Mouse (Mus musculus) limb, embryonic 13.5 days (tissue): Measurements from ENCODE around the gene Pde1a. TPM values are rescaled to one million over a fixed set of nuclear protein-coding genes. Genes with fewer than 3 reads are reported as not detected.
A peak's percentile ranks its signal among the peaks of the same experiment; 100 is the strongest.

Experiments used
- ATAC-seq: fragments of 200-750 bp; cut with Nextera tagmentation; 2 replicates; pipeline ENCODE4 v1.8.0; 2017; ENCODE audit warnings: low read depth, moderate number of reproducible peaks, moderate TSS enrichment; ENCODE audit not compliant: low FRiP score
- H3K27ac ChIP-seq: fragments of 300-500 bp; sonication (generic); 2 replicates; pipeline ENCODE4 v1.5.1; 2015; ENCODE audit warnings: inconsistent platforms, mild to moderate bottlenecking, moderate library complexity
- H3K27me3 ChIP-seq: fragments of 300-500 bp; sonication (generic); 2 replicates; pipeline ENCODE4 v1.6.1; 2015; ENCODE audit warnings: mild to moderate bottlenecking, inconsistent platforms
- H3K36me3 ChIP-seq: fragments of 300-500 bp; sonication (generic); 2 replicates; pipeline ENCODE4 v1.6.1; 2015; ENCODE audit warnings: inconsistent platforms, mild to moderate bottlenecking, moderate library complexity
- H3K4me1 ChIP-seq: fragments of 300-500 bp; sonication (generic); 2 replicates; pipeline ENCODE4 v1.6.1; 2015; ENCODE audit warnings: inconsistent platforms
- H3K4me2 ChIP-seq: fragments of 300-500 bp; sonication (generic); replicated peaks from 2 replicates; pipeline ENCODE4 v1.6.1; 2015; ENCODE audit warnings: inconsistent platforms, mild to moderate bottlenecking, moderate library complexity
- H3K4me3 ChIP-seq: fragments of 300-500 bp; sonication (generic); 2 replicates; pipeline ENCODE4 v1.5.1; 2015; ENCODE audit warnings: moderate library complexity, mild to moderate bottlenecking, inconsistent platforms
- H3K9ac ChIP-seq: fragments of 300-500 bp; sonication (generic); 2 replicates; pipeline ENCODE4 v1.6.1; 2015; ENCODE audit warnings: mild to moderate bottlenecking, inconsistent platforms
- H3K9me3 ChIP-seq: fragments of 300-500 bp; sonication (generic); 2 replicates; pipeline ENCODE4 v1.6.1; 2016; ENCODE audit warnings: inconsistent platforms
- WGBS: fragments of 180-500 bp; shearing (Covaris S2); methylation state at CpG from one replicate; pipeline ENCODE4 v1.1.7; 2015; 5-methylcytosine and 5-hydroxymethylcytosine counted together
- polyA plus RNA-seq: library from polyadenylated mRNA; unstranded; fragments of >200 nt; fragmentation: Nextera tagmentation; extraction: Ambion mirVana; gene quantifications from 2 replicates; pipeline ENCODE4 v1.2.1, GENCODE M21; 2015

Pde1a gene
- polyA plus RNA-seq, 1 experiment from 2014 or later: 5.9 TPM

GRCm38 (mm10) chr2:79922356-79922755 lies 206.9 kb downstream of the Pde1a start:
- H3K9me3 ChIP-seq: no peaks in the 10 kb centered on the region
- H3K9ac ChIP-seq: no peak overlapping the region
- no peaks in the 10 kb centered on the region for H3K36me3 ChIP-seq
- H3K27ac ChIP-seq: no peak overlapping the region
- no peak overlapping the region for H3K4me3 ChIP-seq
- ATAC-seq: no peak
- no peak overlapping the region for H3K4me2 ChIP-seq
- no peaks in the 10 kb centered on the region for H3K4me1 ChIP-seq
- H3K27me3 ChIP-seq: no peaks in the 10 kb centered on the region

GRCm38 (mm10) chr2:79921375-79921774 lies 207.9 kb downstream of the Pde1a start:
- H3K4me2 ChIP-seq: no peak overlapping the region
- WGBS: 92% methylated on average over 4 of the region's 4 CpGs
- H3K9me3 ChIP-seq: no peaks in the 10 kb centered on the region
- no peak overlapping the region for H3K27ac ChIP-seq
- H3K36me3 ChIP-seq: no peaks in the 10 kb centered on the region
- no peak overlapping the region for H3K4me3 ChIP-seq
- no peak for ATAC-seq
- no peaks in the 10 kb centered on the region for H3K27me3 ChIP-seq
- H3K4me1 ChIP-seq: no peaks in the 10 kb centered on the region
- no peak overlapping the region for H3K9ac ChIP-seq

GRCm38 (mm10) chr2:79920438-79920837 lies 208.8 kb downstream of the Pde1a start:
- Histone ChIP-seq H3K27me3 (no peaks in the 10 kb centered on the region), H3K4me3 (no peak overlapping the region), H3K4me1 (no peaks in the 10 kb centered on the region), H3K36me3 (no peaks in the 10 kb centered on the region), H3K9ac (no peak overlapping the region), H3K27ac (no peak overlapping the region), H3K9me3 (no peaks in the 10 kb centered on the region), H3K4me2 (no peak overlapping the region)
- 22% methylated on average over 4 of the region's 4 CpGs for WGBS
- ATAC-seq: no peak

- ATAC-seq: no peak
- no peak overlapping the region for H3K4me3 ChIP-seq
- no peaks in the 10 kb centered on the region for H3K27me3 ChIP-seq
- 83% methylated on average over 2 of the region's 2 CpGs for WGBS
- no peak overlapping the region for H3K9ac ChIP-seq
- no peak overlapping the region for H3K27ac ChIP-seq
- no peaks in the 10 kb centered on the region for H3K4me1 ChIP-seq
- no peaks in the 10 kb centered on the region for H3K9me3 ChIP-seq
- no peaks in the 10 kb centered on the region for H3K36me3 ChIP-seq
- no peak overlapping the region for H3K4me2 ChIP-seq
These were observed 227.3 kb downstream of the Pde1a start for GRCm38 (mm10) chr2:79901841-79902510.

GRCm38 (mm10) chr2:79898522-79898921 lies 230.7 kb downstream of the Pde1a start:
- Histone ChIP-seq H3K27ac (no peak overlapping the region), H3K9ac (no peak overlapping the region), H3K4me3 (no peak overlapping the region), H3K36me3 (no peaks in the 10 kb centered on the region), H3K4me1 (no peaks in the 10 kb centered on the region), H3K27me3 (no peaks in the 10 kb centered on the region), H3K9me3 (no peaks in the 10 kb centered on the region), H3K4me2 (no peak overlapping the region)
- whole genome bisulfite sequencing: 75% methylated on average over 3 of the region's 3 CpGs
- ATAC-seq: no peak

- ATAC-seq: no peak
- no peaks in the 10 kb centered on the region for H3K36me3 ChIP-seq
- H3K9me3 ChIP-seq: no peaks in the 10 kb centered on the region
- H3K27me3 ChIP-seq: no peaks in the 10 kb centered on the region
- 66% methylated on average over 1 of the region's 1 CpGs for WGBS
- no peak overlapping the region for H3K9ac ChIP-seq
- H3K4me3 ChIP-seq: no peak overlapping the region
- no peak overlapping the region for H3K4me2 ChIP-seq
- H3K4me1 ChIP-seq: no peaks in the 10 kb centered on the region
- no peak overlapping the region for H3K27ac ChIP-seq
These were observed 236.4 kb downstream of the Pde1a start for GRCm38 (mm10) chr2:79892829-79893228.

GRCm38 (mm10) chr2:79891760-79892570 lies 237.3 kb downstream of the Pde1a start:
- Histone ChIP-seq H3K9ac (no peak overlapping the region), H3K4me3 (no peak overlapping the region), H3K4me2 (no peak overlapping the region), H3K36me3 (no peaks in the 10 kb centered on the region), H3K27ac (no peak overlapping the region), H3K4me1 (no peaks in the 10 kb centered on the region), H3K27me3 (no peaks in the 10 kb centered on the region), H3K9me3 (no peaks in the 10 kb centered on the region)
- 71% methylated on average over 5 of the region's 5 CpGs for WGBS
- ATAC-seq: no peak

- H3K36me3 ChIP-seq: no peaks in the 10 kb centered on the region
- no peak for ATAC-seq
- 88% methylated on average over 8 of the region's 8 CpGs for WGBS
These were observed 238.5 kb downstream of the Pde1a start for GRCm38 (mm10) chr2:79890726-79891125.

GRCm38 (mm10) chr2:79883631-79884350 lies 245.5 kb downstream of the Pde1a start:
- Histone ChIP-seq H3K9me3 (no peaks in the 10 kb centered on the region), H3K36me3 (no peaks in the 10 kb centered on the region), H3K27me3 (no peaks in the 10 kb centered on the region), H3K4me3 (no peak overlapping the region), H3K4me1 (no peaks in the 10 kb centered on the region), H3K4me2 (no peak overlapping the region), H3K9ac (no peak overlapping the region), H3K27ac (no peak overlapping the region)
- ATAC-seq: no peak
- WGBS: 91% methylated on average over 6 of the region's 6 CpGs

More at GRCm38 (mm10) chr2:79890726-79891125, 238.5 kb downstream of the Pde1a start:
- Histone ChIP-seq H3K27ac (no peak overlapping the region), H3K9me3 (no peaks in the 10 kb centered on the region), H3K4me3 (no peak overlapping the region), H3K27me3 (no peaks in the 10 kb centered on the region), H3K4me2 (no peak overlapping the region), H3K4me1 (no peaks in the 10 kb centered on the region), H3K9ac (no peak overlapping the region)

- WGBS: 93% methylated on average over 4 of the region's 4 CpGs
- Histone ChIP-seq H3K4me2 (no peak overlapping the region), H3K36me3 (no peaks in the 10 kb centered on the region), H3K27me3 (no peaks in the 10 kb centered on the region), H3K4me1 (no peaks in the 10 kb centered on the region), H3K4me3 (no peak overlapping the region), H3K27ac (no peak overlapping the region), H3K9me3 (no peaks in the 10 kb centered on the region), H3K9ac (no peak overlapping the region)
- ATAC-seq: no peak
These were observed 246.0 kb downstream of the Pde1a start for GRCm38 (mm10) chr2:79883210-79883609.

- no peak overlapping the region for H3K9ac ChIP-seq
- no peak overlapping the region for H3K4me3 ChIP-seq
- H3K4me1 ChIP-seq: no peaks in the 10 kb centered on the region
- no peak overlapping the region for H3K4me2 ChIP-seq
- H3K27ac ChIP-seq: no peak overlapping the region
- H3K27me3 ChIP-seq: peaks cover 7% of the 10 kb centered on the region; the same call in 1 of the 2 replicates
- ATAC-seq: peak; percentile 79
- no peaks in the 10 kb centered on the region for H3K36me3 ChIP-seq
- H3K9me3 ChIP-seq: no peaks in the 10 kb centered on the region
- 39% methylated on average over 9 of the region's 9 CpGs for WGBS
These were observed 263.8 kb downstream of the Pde1a start for GRCm38 (mm10) chr2:79865275-79865999.

GRCm38 (mm10) chr2:79856874-79857273 lies 272.4 kb downstream of the Pde1a start:
- no peak for ATAC-seq
- no peaks in the 10 kb centered on the region for H3K36me3 ChIP-seq
- H3K9ac ChIP-seq: no peak overlapping the region
- no peak overlapping the region for H3K4me2 ChIP-seq
- no peaks in the 10 kb centered on the region for H3K27me3 ChIP-seq
- no peaks in the 10 kb centered on the region for H3K4me1 ChIP-seq
- no peak overlapping the region for H3K27ac ChIP-seq
- H3K4me3 ChIP-seq: no peak overlapping the region
- WGBS: 76% methylated on average over 1 of the region's 1 CpGs
- H3K9me3 ChIP-seq: no peaks in the 10 kb centered on the region
